Mouse (Mus musculus) G1E (cell line): ENCODE data around the gene Xpc.

Experiments used
- CTCF ChIP-seq: IDR thresholded peaks from 2 replicates; pipeline ENCODE4 v1.5.1; 2012; ENCODE audit warnings: low read depth, low read length, inconsistent platforms, mixed read lengths
- GATA1 ChIP-seq: IDR thresholded peaks from 2 replicates; pipeline ENCODE4 v1.6.1; 2012; ENCODE audit warnings: borderline replicate concordance, low read length, inconsistent platforms, mixed read lengths
- GATA2 ChIP-seq: IDR thresholded peaks from 2 replicates; pipeline ENCODE4 v1.6.1; 2012; ENCODE audit warnings: low read depth, low read length, inconsistent platforms, borderline replicate concordance
- POLR2AphosphoS5 ChIP-seq: IDR thresholded peaks from 2 replicates; pipeline ENCODE4 v1.6.1; 2012; ENCODE audit warnings: low read depth, low read length, inconsistent platforms; ENCODE audit not compliant: insufficient replicate concordance
- TAL1 ChIP-seq: conservative IDR thresholded peaks from 2 replicates; pipeline ENCODE4 v1.6.1; 2012; ENCODE audit warnings: low read depth, low read length, inconsistent platforms, mixed read lengths

GRCm38 (mm10) chr6:91489872-91490271 lies 25.8 kb downstream of the Xpc start:
- TF ChIP-seq CTCF (no peak), TAL1 (no peak), GATA2 (no peak), POLR2AphosphoS5 (no peak), GATA1 (no peak)
